Mouse (Mus musculus) MEL (cell line): Measurements from ENCODE around the gene H2-Oa. TPM values are rescaled to one million over a fixed set of nuclear protein-coding genes. Genes with fewer than 3 reads are reported as not detected.

Experiments
- DNase-seq: peaks from one replicate; pipeline ENCODE4 v3.0.0; 2011; ENCODE audit warnings: low read depth, low spot score
- H3K27ac ChIP-seq: 2 replicates; pipeline ENCODE4 v1.5.1; 2012; ENCODE audit warnings: low read depth, mild to moderate bottlenecking, control low read depth, low read length, moderate library complexity; ENCODE audit not compliant: control insufficient read depth
- H3K27me3 ChIP-seq, 2 experiments: fragments of 150-350 bp in 1 of 2; sonication (generic) in 1 of 2; 2 replicates each; pipeline ENCODE4 v1.6.1; 2012; ENCODE audit warnings: low read length in 2 of 2, mild to moderate bottlenecking in 2 of 2, improper control_type of control experiment in 1 of 2, moderate library complexity in 1 of 2; ENCODE audit not compliant: insufficient read depth in 2 of 2, control insufficient read depth in 1 of 2
- H3K36me3 ChIP-seq, 2 experiments: 2 replicates each; pipeline ENCODE4 v1.6.1; 2012 to 2014; ENCODE audit warnings: low read length in 2 of 2, improper control_type of control experiment in 1 of 2, inconsistent platforms in 1 of 2, mild to moderate bottlenecking in 1 of 2; ENCODE audit not compliant: insufficient read depth in 2 of 2, control insufficient read depth in 1 of 2
- H3K4me1 ChIP-seq, 2 experiments: fragments of 150-350 bp in 1 of 2; sonication (generic) in 1 of 2; 2 replicates each; pipeline ENCODE4 v1.6.1; 2012; ENCODE audit warnings: low read length in 2 of 2, improper control_type of control experiment in 1 of 2, mild to moderate bottlenecking in 1 of 2; ENCODE audit not compliant: insufficient read depth in 2 of 2, control insufficient read depth in 1 of 2
- H3K4me3 ChIP-seq, 2 experiments: fragments of 150-350 bp in 1 of 2; sonication (generic) in 1 of 2; 2 replicates each; pipeline ENCODE4 v1.5.1; 2012; ENCODE audit warnings: low read depth in 2 of 2, low read length in 2 of 2, mild to moderate bottlenecking in 2 of 2, moderate library complexity in 2 of 2, control low read depth in 1 of 2, improper control_type of control experiment in 1 of 2; ENCODE audit not compliant: control insufficient read depth in 1 of 2, insufficient read depth in 1 of 2
- H3K79me2 ChIP-seq: 2 replicates; pipeline ENCODE4 v1.6.1; 2012; ENCODE audit warnings: mild to moderate bottlenecking, low read length, moderate library complexity; ENCODE audit not compliant: control insufficient read depth, poor library complexity, insufficient read depth
- H3K9ac ChIP-seq: 2 replicates; pipeline ENCODE4 v1.6.1; 2012; ENCODE audit warnings: low read depth, mild to moderate bottlenecking, control low read depth, low read length, moderate library complexity; ENCODE audit not compliant: control insufficient read depth, poor library complexity, severe bottlenecking
- H3K9me3 ChIP-seq: fragments of 150-350 bp; sonication (generic); replicated peaks from 2 replicates; pipeline ENCODE4 v1.6.1; 2012; ENCODE audit warnings: mild to moderate bottlenecking, low read length, improper control_type of control experiment, moderate library complexity; ENCODE audit not compliant: insufficient read depth
- CHD1 ChIP-seq: IDR thresholded peaks from 2 replicates; pipeline ENCODE4 v1.6.1; 2012; ENCODE audit warnings: low read depth, mild to moderate bottlenecking, inconsistent platforms, low read length, improper control_type of control experiment
- ETS1 ChIP-seq: IDR thresholded peaks from 2 replicates; pipeline ENCODE4 v1.6.1; 2012; ENCODE audit warnings: low read depth, mild to moderate bottlenecking, inconsistent platforms, low read length, improper control_type of control experiment, moderate library complexity
- GABPA ChIP-seq: IDR thresholded peaks from 2 replicates; pipeline ENCODE4 v1.6.1; 2012; ENCODE audit warnings: low read depth, mild to moderate bottlenecking, inconsistent platforms, low read length, improper control_type of control experiment, moderate library complexity
- HCFC1 ChIP-seq: IDR thresholded peaks from 2 replicates; pipeline ENCODE4 v1.6.1; 2012; ENCODE audit warnings: low read depth, mild to moderate bottlenecking, inconsistent platforms, low read length, improper control_type of control experiment, moderate library complexity
- JUND ChIP-seq: IDR thresholded peaks from 2 replicates; pipeline ENCODE4 v1.6.1; 2011; ENCODE audit warnings: low read depth, mild to moderate bottlenecking, improper control_type of control experiment, low read length
- MAFK ChIP-seq: IDR thresholded peaks from 2 replicates; pipeline ENCODE4 v1.6.1; 2011; ENCODE audit warnings: low read depth, mild to moderate bottlenecking, low read length, improper control_type of control experiment, borderline replicate concordance
- MYB ChIP-seq: IDR thresholded peaks from 2 replicates; pipeline ENCODE4 v1.6.1; 2011; ENCODE audit warnings: mild to moderate bottlenecking, low read depth, low read length, improper control_type of control experiment
- MYC ChIP-seq: IDR thresholded peaks from 2 replicates; pipeline ENCODE4 v1.6.1; 2011; ENCODE audit warnings: low read depth, mild to moderate bottlenecking, low read length, improper control_type of control experiment, moderate library complexity
- NRF1 ChIP-seq: IDR thresholded peaks from 2 replicates; pipeline ENCODE4 v1.6.1; 2014; ENCODE audit warnings: low read depth, mild to moderate bottlenecking, inconsistent platforms, low read length, improper control_type of control experiment, moderate library complexity; ENCODE audit not compliant: poor library complexity, insufficient read depth, severe bottlenecking
- POLR2A ChIP-seq, 2 experiments: IDR thresholded peaks; 2 replicates each; pipeline ENCODE4 v1.6.1; 2011 to 2012; ENCODE audit warnings: low read length in 2 of 2, mild to moderate bottlenecking in 2 of 2, control low read depth in 1 of 2, improper control_type of control experiment in 1 of 2, low read depth in 1 of 2, moderate library complexity in 1 of 2; ENCODE audit not compliant: control insufficient read depth in 1 of 2, insufficient read depth in 1 of 2, poor library complexity in 1 of 2
- POLR2AphosphoS5 ChIP-seq: IDR thresholded peaks from 2 replicates; pipeline ENCODE4 v1.6.1; 2012; ENCODE audit warnings: low read depth, borderline replicate concordance, mild to moderate bottlenecking, inconsistent platforms, low read length, moderate library complexity, mixed read lengths
- RCOR1 ChIP-seq: IDR thresholded peaks from 2 replicates; pipeline ENCODE4 v1.6.1; 2012; ENCODE audit warnings: low read depth, mild to moderate bottlenecking, inconsistent platforms, low read length, improper control_type of control experiment
- SMC3 ChIP-seq: IDR thresholded peaks from 2 replicates; pipeline ENCODE4 v1.6.1; 2011; ENCODE audit warnings: low read depth, low read length, improper control_type of control experiment
- UBTF ChIP-seq: IDR thresholded peaks from 2 replicates; pipeline ENCODE4 v1.6.1; 2012; ENCODE audit warnings: low read depth, mild to moderate bottlenecking, inconsistent platforms, low read length, improper control_type of control experiment, moderate library complexity, borderline replicate concordance; ENCODE audit not compliant: insufficient read depth
- USF2 ChIP-seq, 2 experiments: IDR thresholded peaks; 2 replicates each; pipeline ENCODE4 v1.6.1; 2011 to 2012; ENCODE audit warnings: improper control_type of control experiment in 2 of 2, low read length in 2 of 2, borderline replicate concordance in 1 of 2, inconsistent platforms in 1 of 2, low read depth in 1 of 2, mild to moderate bottlenecking in 1 of 2; ENCODE audit not compliant: insufficient read depth in 1 of 2
- ZC3H11A ChIP-seq: IDR thresholded peaks from 2 replicates; pipeline ENCODE4 v1.6.1; 2012; ENCODE audit warnings: low read depth, mild to moderate bottlenecking, inconsistent platforms, low read length, improper control_type of control experiment
- ZMIZ1 ChIP-seq: IDR thresholded peaks from 2 replicates; pipeline ENCODE4 v1.6.1; 2012; ENCODE audit warnings: low read depth, mild to moderate bottlenecking, inconsistent platforms, low read length, improper control_type of control experiment, moderate library complexity
- ZNF384 ChIP-seq: IDR thresholded peaks from 2 replicates; pipeline ENCODE4 v1.6.1; 2012; ENCODE audit warnings: low read depth, mild to moderate bottlenecking, inconsistent platforms, low read length, improper control_type of control experiment
- polyA plus RNA-seq, 2 experiments: library from polyadenylated mRNA; stranded (reverse) in 1 of 2; unstranded in 1 of 2; fragments of >175 nt in 1 of 2; fragments of >200 nt in 1 of 2; gene quantifications; 2 replicates each; pipeline versions ENCODE4 v1.2.1 to v1.2.4; 2012; ENCODE audit warnings: low replicate concordance in 2 of 2, low read depth in 1 of 2; ENCODE audit not compliant: insufficient read length in 2 of 2, insufficient read depth in 1 of 2, missing spikeins in 1 of 2
- total RNA-seq: library from RNA; depleted of rRNA; stranded (reverse); fragments of 300-350 nt; gene quantifications from 2 replicates; pipeline ENCODE4 v1.2.3, GENCODE M21; 2012

H2-Oa gene
- total and polyA plus RNA-seq, 3 experiments = 2.2 to 3.9 TPM; not detected in 1

DNA sequence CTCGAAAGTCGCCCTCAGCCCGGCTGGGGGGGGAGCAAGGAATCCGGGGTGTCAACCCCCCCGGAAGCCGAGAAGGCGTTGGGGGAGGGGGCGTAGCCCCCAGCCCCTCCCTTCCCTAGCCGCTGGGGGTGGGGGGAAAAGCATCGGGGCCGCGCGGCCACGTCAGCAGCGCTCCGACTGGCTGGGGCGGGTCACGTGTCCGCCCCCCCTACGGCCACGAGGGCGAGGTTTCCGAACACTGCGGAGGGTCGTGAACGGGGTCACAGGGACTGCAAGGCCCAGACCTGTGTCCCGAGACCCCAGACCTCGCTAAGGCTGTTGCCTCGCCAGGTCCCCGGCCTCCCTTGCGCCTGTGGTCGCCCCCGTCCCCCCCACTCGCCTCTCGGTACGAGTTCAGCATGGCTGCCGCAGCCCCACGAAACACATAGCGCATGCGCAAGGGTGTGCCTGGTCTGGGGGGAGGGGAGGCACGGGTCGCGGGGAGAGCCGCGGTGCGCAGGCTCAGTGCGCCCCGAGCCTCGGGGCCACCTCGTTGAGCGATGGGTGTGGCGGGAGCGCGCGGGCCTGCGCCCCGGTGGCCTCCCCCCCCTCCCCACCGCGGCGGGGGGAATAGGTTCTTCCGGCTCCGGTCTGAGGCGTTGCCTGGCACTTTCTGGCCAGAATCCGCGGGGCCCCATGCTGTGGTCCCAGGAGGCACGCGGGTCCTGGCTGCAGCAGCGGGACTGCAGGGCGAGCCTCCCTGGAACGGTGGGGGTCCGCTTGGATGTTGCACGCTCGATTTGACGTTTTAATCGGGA, 30.2 kb downstream of the H2-Oa start, which contains the start of gene Brd2 (continued):
- TF ChIP-seq POLR2AphosphoS5 (no peak), ZC3H11A (no peak), MAFK (no peak), JUND (no peak)
- TF ChIP-seq, all 39 proteins: peak for 18

GRCm38 (mm10) chr17:34123111-34123510, 31.0 kb downstream of the H2-Oa start:
- Histone ChIP-seq H3K4me3 (peak overlapping the region; percentile 59 to 67), H3K9me3 (no peaks in the 10 kb centered on the region), H3K36me3 (peaks cover 0 to 11% of the 10 kb centered on the region in 2 experiments; a peak in 2 of 4 replicates), H3K27me3 (no peaks in the 10 kb centered on the region), H3K27ac (peak overlapping the region; percentile 84), H3K79me2 (peaks cover 54% of the 10 kb centered on the region), H3K4me1 (peaks cover 3 to 23% of the 10 kb centered on the region in 2 experiments), H3K9ac (peak overlapping the region; percentile 91)
- peak; percentile 53 for DNase-seq
- TF ChIP-seq ETS1 (0 out of 2 replicates have a peak, but pooled peaks have one; percentile 6), POLR2A (IDR thresholded peaks at IDR 0.05; ENCODE audit: control insufficient read depth in 1 of 2, insufficient read depth in 1 of 2, low read depth in 1 of 2, low read length in 2 of 2, poor library complexity in 1 of 2) (no peak), USF2 (IDR thresholded peaks at IDR 0.05; ENCODE audit: borderline replicate concordance in 1 of 2, insufficient read depth in 1 of 2, low read depth in 1 of 2, low read length in 2 of 2) (no peak), MYC (no peak), GABPA (no peak), SMC3 (no peak), MYB (no peak), CHD1 (peak; percentile 67; the same call in 1 of the 2 replicates), UBTF (no peak), ZNF384 (no peak), HCFC1 (no peak), ZC3H11A (no peak), NRF1 (no peak), ZMIZ1 (no peak), JUND (no peak), POLR2AphosphoS5 (no peak), RCOR1 (no peak)
